Mouse (Mus musculus) forebrain, postnatal 0 days (tissue): ENCODE measurements around the gene Afg3l1. TPM values are rescaled to one million over a fixed set of nuclear protein-coding genes. Genes with fewer than 3 reads are reported as not detected.
A peak's percentile ranks its signal among the peaks of the same experiment; 100 is the strongest.
"Not testable (repeated sequence)": the region's sequence is repeated elsewhere in the genome, so short reads cannot be mapped to it uniquely, and the experiment has no call there.

Experiments
- ATAC-seq: fragments of 200-750 bp; cut with Nextera tagmentation; 2 replicates; pipeline ENCODE4 v1.8.0; 2017; ENCODE audit warnings: mild to moderate bottlenecking, moderate library complexity
- DNase-seq: peaks from one replicate; pipeline ENCODE4 v3.0.0-alpha.2; 2015
- H3K27ac ChIP-seq: fragments of 300-500 bp; sonication (generic); 2 replicates; pipeline ENCODE4 v1.5.1; 2014; ENCODE audit warnings: low read depth, mild to moderate bottlenecking, antibody characterized with exemption, low read length, moderate library complexity, mixed read lengths
- H3K27me3 ChIP-seq: fragments of 300-500 bp; sonication (generic); 2 replicates; pipeline ENCODE4 v1.6.1; 2014; ENCODE audit warnings: mild to moderate bottlenecking, low read length, mixed read lengths; ENCODE audit not compliant: insufficient read depth
- H3K36me3 ChIP-seq: fragments of 300-500 bp; sonication (generic); 2 replicates; pipeline ENCODE4 v1.6.1; 2014; ENCODE audit warnings: mild to moderate bottlenecking, moderate library complexity; ENCODE audit not compliant: insufficient read depth
- H3K4me1 ChIP-seq: fragments of 300-500 bp; sonication (generic); 2 replicates; pipeline ENCODE4 v1.6.1; 2014; ENCODE audit warnings: antibody characterized with exemption; ENCODE audit not compliant: insufficient read depth
- H3K4me2 ChIP-seq: fragments of 300-500 bp; sonication (generic); 2 replicates; pipeline ENCODE4 v1.6.1; 2014; ENCODE audit warnings: low read depth, mild to moderate bottlenecking, moderate library complexity
- H3K4me3 ChIP-seq: fragments of 300-500 bp; sonication (generic); 2 replicates; pipeline ENCODE4 v1.5.1; 2014; ENCODE audit warnings: low read depth, low read length, mixed read lengths
- H3K9ac ChIP-seq: fragments of 300-500 bp; sonication (generic); 2 replicates; pipeline ENCODE4 v1.6.1; 2014; ENCODE audit warnings: mild to moderate bottlenecking
- H3K9me3 ChIP-seq: fragments of 300-500 bp; sonication (generic); 2 replicates; pipeline ENCODE4 v1.6.1; 2016; ENCODE audit warnings: low read length
- CTCF ChIP-seq: sonication (generic); IDR thresholded peaks from 2 replicates; pipeline ENCODE4 v1.5.1; 2016; ENCODE audit warnings: antibody characterized with exemption, control low read depth, low read depth
- WGBS: fragments of 180-500 bp; shearing (Covaris S2); extraction: QIAGEN DNeasy Blood & Tissue Kit; methylation state at CpG from one replicate; pipeline ENCODE4 v1.1.7; 2014; 5-methylcytosine and 5-hydroxymethylcytosine counted together
- polyA plus RNA-seq: library from polyadenylated mRNA; unstranded; fragments of >200 nt; fragmentation: Nextera tagmentation; extraction: Ambion mirVana; gene quantifications from 2 replicates; pipeline ENCODE4 v1.2.1, GENCODE M21; 2015
- total RNA-seq: library from RNA; depleted of rRNA; stranded (reverse); fragments of >200 nt; gene quantifications from 2 replicates; pipeline ENCODE4 v1.2.3, GENCODE M21; 2014; rRNA removed

The Afg3l1 gene
- total and polyA plus RNA-seq, 2 experiments from 2014 or later, result 20.1 to 40.7 TPM

DNA sequence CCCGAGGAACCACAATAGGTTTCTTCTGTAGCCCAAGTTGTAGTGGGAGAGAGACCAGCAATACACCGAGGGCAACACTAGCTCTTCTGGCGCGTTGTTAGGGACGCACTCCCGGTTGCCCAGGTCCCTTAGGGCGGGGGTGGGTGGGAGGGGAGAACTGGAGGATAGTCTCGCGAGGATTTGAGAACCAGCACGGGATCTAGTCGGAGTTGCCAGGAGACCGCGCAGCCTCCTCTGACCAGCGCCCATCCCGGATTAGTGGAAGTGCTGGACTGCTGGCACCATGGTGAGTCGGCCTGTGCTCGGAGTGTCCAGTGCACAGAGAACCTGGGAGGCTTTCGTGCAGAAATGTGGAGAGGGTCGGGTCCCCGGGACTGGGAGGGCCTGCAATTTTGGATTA, 41.0 kb downstream of the Afg3l1 start, which contains the start of gene Gas8:
Gas8 (plus strand) TSS at position 168 of the 400 bp plus-strand sequence.
- H3K9me3 ChIP-seq, result no peaks in the 10 kb centered on the region
- peak; percentile 95 for ATAC-seq
- no peaks in the 10 kb centered on the region for H3K27me3 ChIP-seq
- WGBS, result under 1% methylated on average over 20 of the region's 20 CpGs
- H3K4me2 ChIP-seq, result peak within 1 kb of the TSS; percentile 93
- peak; percentile 95 for DNase-seq
- peak within 1 kb of the TSS; percentile 91 for H3K9ac ChIP-seq
- peak; percentile 43; the same call in 1 of the 2 replicates for TF ChIP-seq CTCF
- H3K4me1 ChIP-seq, result peaks cover 11% of the 10 kb centered on the region
- H3K27ac ChIP-seq, result peak within 1 kb of the TSS; percentile 57; the same call in 1 of the 2 replicates
- peaks cover 28% of the 10 kb centered on the region for H3K36me3 ChIP-seq
- peak within 1 kb of the TSS; percentile 80 for H3K4me3 ChIP-seq

DNA sequence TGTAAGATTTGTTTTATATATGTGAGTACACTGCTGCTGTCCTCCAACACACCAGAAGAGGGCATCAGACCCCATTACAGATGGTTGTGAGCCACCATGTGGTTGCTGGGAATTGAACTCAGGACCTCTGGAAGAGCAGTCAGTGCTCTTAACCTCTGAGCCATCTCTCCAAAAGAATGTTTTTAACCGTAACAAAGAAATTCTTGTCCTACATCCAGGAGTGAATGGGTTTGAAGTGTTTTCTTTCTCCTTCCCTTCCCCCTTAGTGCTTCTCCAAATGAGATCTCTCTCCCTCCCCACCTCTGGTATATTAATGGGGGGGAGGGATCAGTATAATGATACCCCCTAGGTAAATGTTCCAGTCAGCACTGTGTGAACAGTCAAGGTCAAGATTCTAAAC, 42.3 kb downstream of the Afg3l1 start:
- not testable (repeated sequence) for ATAC-seq
- 79% methylated on average over 1 of the region's 1 CpGs for WGBS

DNA sequence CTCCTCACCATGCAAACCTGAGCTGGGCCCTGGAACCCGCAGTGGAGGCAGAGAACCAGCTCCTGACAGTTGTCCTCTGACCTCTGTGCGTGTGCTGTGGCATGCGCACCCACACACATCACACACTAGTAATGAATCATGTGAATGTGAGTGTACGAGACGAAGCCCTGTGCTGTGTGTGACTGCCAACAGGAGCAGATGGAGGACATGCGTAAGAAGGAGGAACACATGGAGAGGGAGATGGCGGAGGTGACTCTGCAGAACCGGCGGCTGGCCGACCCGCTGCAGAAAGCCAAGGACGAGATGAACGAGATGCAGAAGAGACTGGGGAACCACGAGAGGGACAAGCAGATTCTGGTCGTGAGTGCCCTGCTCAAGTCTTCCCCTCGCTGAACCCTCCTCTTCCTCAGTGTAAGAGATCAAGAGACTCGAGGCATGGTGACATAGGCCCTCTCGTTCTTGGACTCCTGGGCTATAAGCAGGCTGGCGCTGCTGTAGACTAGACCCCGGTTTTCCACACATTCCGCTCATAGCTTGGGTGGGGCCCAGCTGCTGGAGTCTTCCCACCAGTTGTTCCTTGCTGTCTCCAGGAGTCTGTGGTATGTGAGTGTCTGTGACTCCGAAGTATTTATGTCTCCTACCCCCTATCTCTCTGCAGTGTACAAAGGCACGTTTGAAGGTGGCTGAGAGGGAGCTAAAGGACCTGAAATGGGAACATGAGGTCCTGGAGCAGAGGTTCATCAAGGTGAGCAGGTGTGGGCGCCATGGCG, 50.2 kb downstream of the Afg3l1 start:
- no peak overlapping the region for H3K4me2 ChIP-seq
- ATAC-seq (peak; percentile 61; the same call in 1 of the 2 replicates), DNase-seq (peak; percentile 21)
- H3K9me3 ChIP-seq, result no peaks in the 10 kb centered on the region
- H3K27me3 ChIP-seq, result no peaks in the 10 kb centered on the region
- H3K9ac ChIP-seq, result no peak overlapping the region
- no peaks in the 10 kb centered on the region for H3K4me1 ChIP-seq
- H3K27ac ChIP-seq, result no peak overlapping the region
- no peak for TF ChIP-seq CTCF
- peaks cover 100% of the 10 kb centered on the region for H3K36me3 ChIP-seq
- 82% methylated on average over 25 of the region's 25 CpGs for WGBS
- H3K4me3 ChIP-seq, result no peak overlapping the region

More for the DNA sequence above, 42.3 kb downstream of the Afg3l1 start:
- H3K4me2 ChIP-seq, H3K27me3 ChIP-seq, H3K9ac ChIP-seq, DNase-seq, H3K27ac ChIP-seq, H3K9me3 ChIP-seq, H3K4me3 ChIP-seq: not testable (repeated sequence)
- peaks cover 41% of the 10 kb centered on the region for H3K36me3 ChIP-seq
- peaks cover 11% of the 10 kb centered on the region for H3K4me1 ChIP-seq

DNA sequence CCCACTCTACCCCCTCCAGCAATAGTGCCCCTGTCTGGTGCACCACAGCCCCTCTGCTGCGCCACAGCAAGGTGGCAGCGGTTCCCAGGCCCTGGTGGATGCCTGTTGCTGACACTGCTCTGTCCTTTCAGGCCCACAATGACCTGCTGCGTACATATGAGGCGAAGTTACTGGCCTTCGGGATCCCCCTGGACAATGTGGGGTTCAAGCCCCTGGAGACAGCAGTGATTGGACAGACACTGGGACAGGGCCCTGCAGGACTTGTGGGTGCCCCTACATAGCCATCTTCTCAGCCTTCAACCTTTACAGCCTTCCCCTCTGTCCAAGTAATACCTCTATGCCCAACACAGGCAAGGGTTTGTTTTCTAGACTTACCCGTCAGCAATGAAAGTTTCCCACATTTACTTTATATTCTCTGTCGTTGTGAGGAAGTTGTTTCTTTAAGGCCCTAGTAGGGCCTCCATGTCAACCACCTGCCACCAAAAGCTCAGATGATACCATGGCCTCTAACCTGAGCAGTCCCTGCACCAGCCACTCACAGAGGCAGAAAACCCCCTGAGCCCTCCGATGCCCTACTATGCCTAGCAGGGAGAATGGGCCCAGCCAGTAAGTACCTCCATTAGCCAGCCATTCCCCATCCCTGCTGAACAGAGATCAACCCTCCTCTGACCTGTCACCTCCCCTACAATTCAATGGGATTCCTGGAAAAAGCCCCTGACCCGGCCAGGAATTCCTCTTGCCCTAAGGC, 58.7 kb downstream of the Afg3l1 start:
- peak; percentile 7; the same call in 1 of the 2 replicates for TF ChIP-seq CTCF
- no peak for DNase-seq
- no peaks in the 10 kb centered on the region for H3K9me3 ChIP-seq
- no peak overlapping the region for H3K27ac ChIP-seq
- no peak for ATAC-seq
- H3K36me3 ChIP-seq, result peaks cover 53% of the 10 kb centered on the region
- no peak overlapping the region for H3K4me3 ChIP-seq
- 90% methylated on average over 9 of the region's 9 CpGs for WGBS
- no peaks in the 10 kb centered on the region for H3K27me3 ChIP-seq
- H3K9ac ChIP-seq, result no peak overlapping the region
- no peak overlapping the region for H3K4me2 ChIP-seq
- H3K4me1 ChIP-seq, result no peaks in the 10 kb centered on the region

DNA sequence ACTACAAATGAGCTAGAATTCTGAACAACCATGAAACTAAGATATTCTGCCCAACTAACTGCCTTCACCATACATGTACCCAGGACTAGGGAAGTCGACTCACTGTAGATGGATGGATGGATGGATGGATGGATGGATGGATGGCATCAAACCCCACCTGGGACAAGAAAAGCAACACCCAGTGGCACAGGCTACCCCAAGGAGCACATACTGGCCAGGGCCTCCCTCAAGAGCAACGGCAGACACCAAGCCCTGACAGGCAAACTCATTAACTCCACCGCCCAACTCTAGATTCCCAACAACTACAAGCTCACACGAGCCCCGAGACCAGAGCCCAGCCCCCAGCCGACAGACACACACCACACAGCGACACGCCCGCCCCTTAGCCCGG, 59.3 kb downstream of the Afg3l1 start:
- 33% methylated on average over 4 of the region's 10 CpGs for WGBS
- H3K9me3 ChIP-seq, result no peaks in the 10 kb centered on the region
- H3K27me3 ChIP-seq, result no peaks in the 10 kb centered on the region
- peaks cover 47% of the 10 kb centered on the region for H3K36me3 ChIP-seq
- H3K4me2 ChIP-seq, result no peak overlapping the region
- H3K4me1 ChIP-seq, result no peaks in the 10 kb centered on the region
- 0 out of 2 replicates have a peak, but pooled peaks have one; percentile 12 for ATAC-seq
- no peak overlapping the region for H3K9ac ChIP-seq
- DNase-seq, result no peak
- no peak for TF ChIP-seq CTCF
- H3K27ac ChIP-seq, result no peak overlapping the region
- no peak overlapping the region for H3K4me3 ChIP-seq

DNA sequence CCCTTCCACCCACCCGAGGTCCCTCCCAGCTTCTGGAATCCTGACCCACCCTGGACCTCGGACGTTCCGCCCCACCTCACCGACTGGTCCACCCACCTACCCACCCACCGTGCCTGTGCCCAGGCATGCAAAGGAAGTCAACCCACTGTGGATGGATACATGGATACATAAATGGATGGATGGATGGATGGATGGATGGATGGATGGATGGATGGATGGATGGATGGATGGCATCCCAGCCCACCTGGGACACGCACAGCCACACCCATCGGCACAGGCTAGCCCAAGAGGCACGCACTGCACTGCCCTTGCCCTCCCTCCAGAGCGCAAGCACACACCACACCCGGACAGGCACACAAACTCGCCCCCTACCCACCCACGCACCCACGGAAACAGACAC, 59.9 kb downstream of the Afg3l1 start:
- not testable (repeated sequence) for H3K27me3 ChIP-seq, H3K4me3 ChIP-seq, ATAC-seq, H3K9me3 ChIP-seq, H3K4me2 ChIP-seq, H3K27ac ChIP-seq, H3K9ac ChIP-seq, H3K4me1 ChIP-seq, DNase-seq
- peaks cover 41% of the 10 kb centered on the region for H3K36me3 ChIP-seq
- 74% methylated on average over 6 of the region's 14 CpGs for WGBS

Other genes with a start within 250 kb of the Afg3l1 start
- gene Spata2l, start 241.7 kb upstream of the Afg3l1 start, total RNA-seq, result 10.2 and 12.2 TPM in 2 replicates
- 11.3 and 14.8 TPM in 2 replicates for gene Spata2l, start 241.7 kb upstream of the Afg3l1 start, polyA plus RNA-seq
- 31.9 and 37.3 TPM in 2 replicates for gene Zfp276, start 223.7 kb upstream of the Afg3l1 start, total RNA-seq
- gene Zfp276, start 223.7 kb upstream of the Afg3l1 start, polyA plus RNA-seq, result 10.1 and 14.8 TPM in 2 replicates
- 54.4 and 94.6 TPM in 2 replicates for gene Vps9d1, start 223.6 kb upstream of the Afg3l1 start, total RNA-seq
- gene Vps9d1, start 223.6 kb upstream of the Afg3l1 start, polyA plus RNA-seq, result 44.8 and 54.3 TPM in 2 replicates
- gene Fanca, start 159.3 kb upstream of the Afg3l1 start, total RNA-seq, result 5.0 and 5.6 TPM in 2 replicates
- gene Fanca, start 159.3 kb upstream of the Afg3l1 start, polyA plus RNA-seq, result 2.6 and 2.7 TPM in 2 replicates
- gene Spire2, start 145.2 kb upstream of the Afg3l1 start, total RNA-seq, result 37.0 and 37.8 TPM in 2 replicates
- 21.3 and 24.2 TPM in 2 replicates for gene Spire2, start 145.2 kb upstream of the Afg3l1 start, polyA plus RNA-seq
- gene Tcf25, start 104.2 kb upstream of the Afg3l1 start, total RNA-seq, result 434 and 487 TPM in 2 replicates
- gene Tcf25, start 104.2 kb upstream of the Afg3l1 start, polyA plus RNA-seq, result 275 and 296 TPM in 2 replicates
- gene Mc1r, start 70.8 kb upstream of the Afg3l1 start, total RNA-seq, result 0.10 TPM in 1 of 2 replicates, not detected in the other
- gene Mc1r, start 70.8 kb upstream of the Afg3l1 start, polyA plus RNA-seq, result 0.07 and 0.08 TPM in 2 replicates
- 3,807 and 3,931 TPM in 2 replicates for gene Tubb3, start 66.5 kb upstream of the Afg3l1 start, total RNA-seq
- gene Tubb3, start 66.5 kb upstream of the Afg3l1 start, polyA plus RNA-seq, result 2,045 and 2,116 TPM in 2 replicates
- 35.8 and 41.4 TPM in 2 replicates for gene Def8, start 54.4 kb upstream of the Afg3l1 start, total RNA-seq
- gene Def8, start 54.4 kb upstream of the Afg3l1 start, polyA plus RNA-seq, result 35.0 and 36.4 TPM in 2 replicates
- 69.5 and 106 TPM in 2 replicates for gene Dbndd1, start 37.6 kb downstream of the Afg3l1 start, total RNA-seq
- 70.8 and 74.5 TPM in 2 replicates for gene Dbndd1, start 37.6 kb downstream of the Afg3l1 start, polyA plus RNA-seq
- gene Gas8, start 40.9 kb downstream of the Afg3l1 start, total RNA-seq, result 32.7 and 33.7 TPM in 2 replicates
- 46.2 and 51.9 TPM in 2 replicates for gene Gas8, start 40.9 kb downstream of the Afg3l1 start, polyA plus RNA-seq
- 41.1 and 52.5 TPM in 2 replicates for gene Rhou, start 176.0 kb downstream of the Afg3l1 start, total RNA-seq
- 7.6 and 10.5 TPM in 2 replicates for gene Rhou, start 176.0 kb downstream of the Afg3l1 start, polyA plus RNA-seq